In genomic region chr10:79884446-79884845, GRCm38 (mm10) we compare ENCODE assay signal across 10 mouse cellular contexts. TPM values are rescaled to one million over a fixed set of nuclear protein-coding genes. Genes with fewer than 3 reads are reported as not detected.
DNase-seq lines count a peak whose midpoint lies in the region; ATAC-seq lines count a peak whose summit lies in the region.
"Had no signal": no experiment of that assay in that cellular context is flagged by ENCODE, and none has a peak within 500 bp of the region (broad histone marks: within the 10 kb centered on the region; RNA-seq: fewer than 3 reads in every experiment).

No protein-coding gene starts in this region.

- no peak overlapping the region for H3K4me3 ChIP-seq in neural tube, embryonic 15.5 days (replicated peaks)
- no peak overlapping the region for H3K4me3 ChIP-seq in midbrain, embryonic 15.5 days
- H3K4me3 ChIP-seq: embryonic facial prominence, embryonic 12.5 days; lung, embryonic 15.5 days had no signal

- no peak overlapping the region for H3K4me2 ChIP-seq in neural tube, embryonic 15.5 days
- H3K4me2 ChIP-seq in midbrain, embryonic 15.5 days: no peak overlapping the region
- H3K4me2 ChIP-seq: embryonic facial prominence, embryonic 12.5 days; lung, embryonic 15.5 days had no signal

- H3K9ac ChIP-seq in neural tube, embryonic 15.5 days (replicated peaks): no peak overlapping the region
- no peak overlapping the region for H3K9ac ChIP-seq in midbrain, embryonic 15.5 days
- H3K9ac ChIP-seq: embryonic facial prominence, embryonic 12.5 days; lung, embryonic 15.5 days had no signal

- peak; percentile 79 for DNase-seq in left cerebral cortex, postnatal 4 days
- no peak for DNase-seq in left cerebral cortex, adult 11 months (ENCODE audit: low spot score)
- DNase-seq in adrenal gland, postnatal 25 days: peak; percentile 85
- peak; percentile 66 to 73 for DNase-seq in heart, postnatal 36 days
- no peak for DNase-seq in B cell, adult 2 months

- ATAC-seq in neural tube, embryonic 15.5 days (ENCODE audit: low FRiP score): 0 out of 2 replicates have a peak, but pooled peaks have one; percentile 3
- ATAC-seq in midbrain, embryonic 15.5 days (replicated peaks): no peak
- ATAC-seq: inflammation-experienced regulatory T-cells, adult 6 months had no signal

- no peaks in the 10 kb centered on the region for H3K9me3 ChIP-seq in neural tube, embryonic 15.5 days (replicated peaks)
- H3K9me3 ChIP-seq in midbrain, embryonic 15.5 days: no peaks in the 10 kb centered on the region
- H3K9me3 ChIP-seq: embryonic facial prominence, embryonic 12.5 days; lung, embryonic 15.5 days had no signal

- H3K36me3 ChIP-seq in neural tube, embryonic 15.5 days: no peaks in the 10 kb centered on the region
- no peaks in the 10 kb centered on the region for H3K36me3 ChIP-seq in midbrain, embryonic 15.5 days (replicated peaks)
- H3K36me3 ChIP-seq: embryonic facial prominence, embryonic 12.5 days; lung, embryonic 15.5 days had no signal

- 57% methylated on average over 4 of the region's 4 CpGs for WGBS in neural tube, embryonic 15.5 days
- WGBS in midbrain, embryonic 15.5 days: 66% methylated on average over 4 of the region's 4 CpGs

- H3K4me1 ChIP-seq in neural tube, embryonic 15.5 days: peaks cover 15% of the 10 kb centered on the region
- H3K4me1 ChIP-seq in midbrain, embryonic 15.5 days: peaks cover 9% of the 10 kb centered on the region; the same call in 1 of the 2 replicates

- H3K27me3 ChIP-seq in neural tube, embryonic 15.5 days (replicated peaks): peaks cover 18% of the 10 kb centered on the region
- H3K27me3 ChIP-seq in midbrain, embryonic 15.5 days (replicated peaks): peaks cover 17% of the 10 kb centered on the region

- no peak overlapping the region for H3K27ac ChIP-seq in neural tube, embryonic 15.5 days (replicated peaks)
- no peak overlapping the region for H3K27ac ChIP-seq in midbrain, embryonic 15.5 days
- H3K27ac ChIP-seq: embryonic facial prominence, embryonic 12.5 days; lung, embryonic 15.5 days had no signal

- intact Hi-C loops in left cerebral cortex, postnatal 4 days (cut with DNase I): no loop called here
- intact Hi-C loops in heart, postnatal 36 days (cut with DNase I): no loop called here

RNA-seq across cellular contexts. Expression of gene Elane, which starts 1.6 kb away (rescaled TPM):
- total RNA-seq in left cerebral cortex, postnatal 4 days (2021): not detected
- total RNA-seq in adrenal gland, postnatal 25 days (2021): not detected in 2 replicates
- total RNA-seq in heart, postnatal 36 days (2021): not detected
- polyA plus RNA-seq in neural tube, embryonic 15.5 days (2015; fragmentation: Nextera tagmentation; extraction: Ambion mirVana): 0.31 and 0.50 TPM in 2 replicates
- 1.2 TPM in 1 of 2 replicates, not detected in the other for polyA plus RNA-seq in midbrain, embryonic 15.5 days (2015; fragmentation: Nextera tagmentation; extraction: Ambion mirVana)
- polyA plus RNA-seq: inflammation-experienced regulatory T-cells, adult 6 months had no signal

RNA-seq across cellular contexts. Expression of gene Cfd, which starts 6.2 kb away (rescaled TPM):
- total RNA-seq in left cerebral cortex, postnatal 4 days (2021): not detected
- 420 and 469 TPM in 2 replicates for total RNA-seq in adrenal gland, postnatal 25 days (2021)
- 10 to 100 TPM; 11.6 to 63.9 TPM for total RNA-seq in heart, postnatal 36 days (2021)
- polyA plus RNA-seq in neural tube, embryonic 15.5 days (2015; fragmentation: Nextera tagmentation; extraction: Ambion mirVana): not detected in 2 replicates
- polyA plus RNA-seq in midbrain, embryonic 15.5 days (2015; fragmentation: Nextera tagmentation; extraction: Ambion mirVana): not detected in 2 replicates
- polyA plus RNA-seq: embryonic facial prominence, embryonic 12.5 days; inflammation-experienced regulatory T-cells, adult 6 months; lung, embryonic 15.5 days had no signal

RNA-seq across cellular contexts. Expression of gene Plppr3, which starts 10.0 kb away (rescaled TPM):
- 100 to 1,000 TPM; 277 to 305 TPM for total RNA-seq in left cerebral cortex, postnatal 4 days (2021)
- 0.49 and 1.2 TPM in 2 replicates for total RNA-seq in adrenal gland, postnatal 25 days (2021)
- total RNA-seq in heart, postnatal 36 days (2021): not detected
- polyA plus RNA-seq in neural tube, embryonic 15.5 days (2015; fragmentation: Nextera tagmentation; extraction: Ambion mirVana): 316 and 385 TPM in 2 replicates
- polyA plus RNA-seq in midbrain, embryonic 15.5 days (2015; fragmentation: Nextera tagmentation; extraction: Ambion mirVana): 496 and 503 TPM in 2 replicates

RNA-seq across cellular contexts. Expression of gene Prtn3, which starts 10.2 kb away (rescaled TPM):
- total RNA-seq in left cerebral cortex, postnatal 4 days (2021): 1 to 10 TPM; 6.9 to 7.0 TPM
- total RNA-seq in adrenal gland, postnatal 25 days (2021): not detected in 2 replicates
- total RNA-seq in heart, postnatal 36 days (2021): not detected
- polyA plus RNA-seq in neural tube, embryonic 15.5 days (2015; fragmentation: Nextera tagmentation; extraction: Ambion mirVana): 9.0 and 9.5 TPM in 2 replicates
- polyA plus RNA-seq in midbrain, embryonic 15.5 days (2015; fragmentation: Nextera tagmentation; extraction: Ambion mirVana): 12.2 and 13.3 TPM in 2 replicates
- polyA plus RNA-seq: inflammation-experienced regulatory T-cells, adult 6 months had no signal

RNA-seq across cellular contexts. Expression of gene Med16, which starts 24.3 kb away (rescaled TPM):
- 10 to 100 TPM; 56.4 to 59.6 TPM for total RNA-seq in left cerebral cortex, postnatal 4 days (2021)
- 36.0 and 49.2 TPM in 2 replicates for total RNA-seq in adrenal gland, postnatal 25 days (2021)
- total RNA-seq in heart, postnatal 36 days (2021): 10 to 100 TPM; 53.0 to 53.2 TPM
- 44.9 and 46.7 TPM in 2 replicates for polyA plus RNA-seq in neural tube, embryonic 15.5 days (2015; fragmentation: Nextera tagmentation; extraction: Ambion mirVana)
- polyA plus RNA-seq in midbrain, embryonic 15.5 days (2015; fragmentation: Nextera tagmentation; extraction: Ambion mirVana): 64.5 and 66.5 TPM in 2 replicates

Comparison
In these comparisons a context has a peak if more than half of its experiments do, and no peak if none do; other contexts are left out.
1. DNase-seq: peak in left cerebral cortex, postnatal 4 days (single experiment), adrenal gland, postnatal 25 days (single experiment) and heart, postnatal 36 days (2 of 2); none in left cerebral cortex, adult 11 months (single experiment) and B cell, adult 2 months (0 of 2).
2. RNA of gene Cfd, which starts 6.2 kb away (total RNA-seq): 420 to 469 TPM in adrenal gland, postnatal 25 days and 11.6 to 63.9 TPM in heart, postnatal 36 days; not detected in left cerebral cortex, postnatal 4 days; every median in the first group is over 10 times any median in the second.
3. RNA of gene Plppr3, which starts 10.0 kb away (total RNA-seq): 277 to 305 TPM in left cerebral cortex, postnatal 4 days; 0.49 to 1.2 TPM in adrenal gland, postnatal 25 days and not detected in heart, postnatal 36 days; every median in the first group is over 100 times any median in the second.